21 mouse cellular contexts compared by ENCODE assay signal in the genomic region with DNA sequence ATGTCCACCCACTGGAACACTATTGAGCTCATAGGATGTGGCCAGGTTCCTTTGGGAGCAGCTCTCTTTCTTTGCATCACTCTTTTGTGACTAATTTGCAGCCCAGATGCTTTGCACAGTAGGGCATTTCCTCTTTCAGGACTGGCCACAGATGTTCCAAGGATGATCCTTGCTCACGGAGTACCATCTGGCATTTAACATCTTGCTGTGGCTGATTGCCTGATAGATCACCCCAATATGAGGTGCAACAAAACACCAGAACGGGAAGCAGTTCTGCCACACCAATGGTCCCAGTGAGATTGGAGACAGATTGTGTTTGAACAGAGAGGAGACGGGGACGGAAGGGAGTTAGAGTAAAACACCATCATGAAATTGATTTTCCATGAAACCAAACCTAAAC.
DNase-seq lines count a peak whose midpoint lies in the region; ATAC-seq and TF ChIP-seq lines count a peak whose summit lies in the region.
"Had no signal": no experiment of that assay in that cellular context is flagged by ENCODE, and none has a peak within 500 bp of the region (broad histone marks: within the 10 kb centered on the region; RNA-seq: fewer than 3 reads in every experiment).

No protein-coding gene starts in this region.

- no peak overlapping the region for H3K4me2 ChIP-seq in hindbrain, embryonic 12.5 days (replicated peaks)
- H3K4me2 ChIP-seq in hindbrain, embryonic 13.5 days: no peak overlapping the region
- H3K4me2 ChIP-seq: embryonic facial prominence, embryonic 12.5 days; forebrain, embryonic 15.5 days; heart, embryonic 11.5 days; heart, embryonic 15.5 days had no signal

- no peak overlapping the region for H3K4me3 ChIP-seq in hindbrain, embryonic 10.5 days
- no peak overlapping the region for H3K4me3 ChIP-seq in hindbrain, embryonic 12.5 days
- no peak overlapping the region for H3K4me3 ChIP-seq in hindbrain, embryonic 13.5 days
- H3K4me3 ChIP-seq: embryonic facial prominence, embryonic 12.5 days; forebrain, embryonic 15.5 days; heart, adult 2 months; heart, embryonic 15.5 days had no signal

- DNase-seq in hindbrain, embryonic 10.5 days (ENCODE audit: low spot score): peak; percentile 17
- peak; percentile 38 for DNase-seq in brain, embryonic 14.5 days (ENCODE audit: low read depth)
- DNase-seq in mesoderm, embryonic 11.5 days (ENCODE audit: low read depth, low spot score): peak; percentile 41
- no peak for DNase-seq in spleen, adult 18-20 months
- no peak for DNase-seq in cerebellum, postnatal 14 days
- DNase-seq in cerebellum, postnatal 4 days (ENCODE audit: low spot score in 2 of 2): no peak
- DNase-seq: adrenal gland, postnatal 14 days; cerebellum, adult 2 months; gastrocnemius, postnatal 14 days; heart, adult 2 months; heart, postnatal 14 days had no signal

- no peak overlapping the region for H3K27ac ChIP-seq in hindbrain, embryonic 10.5 days
- no peak overlapping the region for H3K27ac ChIP-seq in hindbrain, embryonic 12.5 days
- H3K27ac ChIP-seq in hindbrain, embryonic 13.5 days: no peak overlapping the region
- H3K27ac ChIP-seq: embryonic facial prominence, embryonic 12.5 days; forebrain, embryonic 15.5 days; heart, adult 2 months; heart, embryonic 15.5 days had no signal

- 0 out of 2 replicates have a peak, but pooled peaks cover 2% of the 10 kb centered on the region for H3K4me1 ChIP-seq in hindbrain, embryonic 10.5 days (replicated peaks)
- no peaks in the 10 kb centered on the region for H3K4me1 ChIP-seq in hindbrain, embryonic 12.5 days
- no peaks in the 10 kb centered on the region for H3K4me1 ChIP-seq in hindbrain, embryonic 13.5 days (replicated peaks)
- H3K4me1 ChIP-seq: embryonic facial prominence, embryonic 12.5 days; forebrain, embryonic 15.5 days; heart, embryonic 15.5 days had no signal

- no peaks in the 10 kb centered on the region for H3K36me3 ChIP-seq in hindbrain, embryonic 10.5 days
- H3K36me3 ChIP-seq in hindbrain, embryonic 12.5 days: no peaks in the 10 kb centered on the region
- no peaks in the 10 kb centered on the region for H3K36me3 ChIP-seq in hindbrain, embryonic 13.5 days
- H3K36me3 ChIP-seq: embryonic facial prominence, embryonic 12.5 days; forebrain, embryonic 15.5 days; heart, embryonic 15.5 days had no signal

- no peak overlapping the region for H3K9ac ChIP-seq in hindbrain, embryonic 12.5 days
- no peak overlapping the region for H3K9ac ChIP-seq in hindbrain, embryonic 13.5 days
- H3K9ac ChIP-seq: embryonic facial prominence, embryonic 12.5 days; forebrain, embryonic 15.5 days; heart, embryonic 15.5 days had no signal

- 71% methylated on average over 4 of the region's 4 CpGs for WGBS in hindbrain, embryonic 10.5 days
- WGBS in hindbrain, embryonic 12.5 days: 49% methylated on average over 4 of the region's 4 CpGs
- WGBS in hindbrain, embryonic 13.5 days: 50% methylated on average over 4 of the region's 4 CpGs

- no peaks in the 10 kb centered on the region for H3K27me3 ChIP-seq in hindbrain, embryonic 10.5 days (ENCODE audit: insufficient read depth, poor library complexity, severe bottlenecking)
- H3K27me3 ChIP-seq in hindbrain, embryonic 12.5 days: no peaks in the 10 kb centered on the region
- H3K27me3 ChIP-seq in hindbrain, embryonic 13.5 days: no peaks in the 10 kb centered on the region
- H3K27me3 ChIP-seq: embryonic facial prominence, embryonic 12.5 days; forebrain, embryonic 15.5 days; heart, embryonic 15.5 days; Patski had no signal

- no peaks in the 10 kb centered on the region for H3K9me3 ChIP-seq in hindbrain, embryonic 10.5 days
- no peaks in the 10 kb centered on the region for H3K9me3 ChIP-seq in hindbrain, embryonic 12.5 days (replicated peaks)
- no peaks in the 10 kb centered on the region for H3K9me3 ChIP-seq in hindbrain, embryonic 13.5 days
- H3K9me3 ChIP-seq: embryonic facial prominence, embryonic 12.5 days; forebrain, embryonic 15.5 days; heart, embryonic 15.5 days had no signal

- no peak for TF ChIP-seq POLR2A in brain, embryonic 14.5 days (IDR thresholded peaks at IDR 0.05; ENCODE audit: borderline replicate concordance, extremely low read depth, insufficient read depth, insufficient read length, poor library complexity, severe bottlenecking)

- ATAC-seq in hindbrain, embryonic 12.5 days (ENCODE audit: low FRiP score): no peak
- peak; percentile 24; the same call in 1 of the 2 replicates for ATAC-seq in hindbrain, embryonic 13.5 days (ENCODE audit: low FRiP score)
- ATAC-seq: activated CD4-positive, CD25-positive, alpha-beta regulatory T cell, adult 4 months; forebrain, embryonic 15.5 days; inflammation-experienced regulatory T-cells, adult 6 months; intestine, postnatal 0 days; Patski had no signal

- TF ChIP-seq CTCF in brain, embryonic 14.5 days (IDR thresholded peaks at IDR 0.05; ENCODE audit: borderline replicate concordance, extremely low read depth, insufficient read depth, insufficient read length): no peak

Comparison
In these comparisons a context has a peak if more than half of its experiments do, and no peak if none do; other contexts are left out.
1. DNase-seq: peak in hindbrain, embryonic 10.5 days (single experiment), brain, embryonic 14.5 days (single experiment) and mesoderm, embryonic 11.5 days (single experiment); none in spleen, adult 18-20 months (0 of 2), cerebellum, postnatal 14 days (0 of 2) and cerebellum, postnatal 4 days (0 of 2).